ENCODE assay signal across 8 mouse cellular contexts in genomic region chr11:5707530-5708353, GRCm38 (mm10). TPM values are rescaled to one million over a fixed set of nuclear protein-coding genes. Genes with fewer than 3 reads are reported as not detected.
DNase-seq lines count a peak whose midpoint lies in the region; ATAC-seq and TF ChIP-seq lines count a peak whose summit lies in the region.

No protein-coding gene starts in this region.

- DNase-seq in CD4-positive, CD25-positive, alpha-beta regulatory T cell, adult 2 months (ENCODE audit: low read depth, low spot score): peak; percentile 97
- peak; percentile 81 for DNase-seq in brain, embryonic 18.5 days (ENCODE audit: low read depth, low spot score)
- DNase-seq in kidney, postnatal 0 days (ENCODE audit: low spot score): peak; percentile 94
- peak; percentile 69 for DNase-seq in liver, adult 2 months (ENCODE audit: extremely low read depth, low read depth, low spot score)
- DNase-seq in spleen, postnatal 36 days (ENCODE audit: low spot score in 2 of 2): peak; percentile 89 to 91

- TF ChIP-seq POLR2A in liver, adult 2 months (IDR thresholded peaks at IDR 0.05; ENCODE audit: extremely low read depth, insufficient read depth, low read length): peak; percentile 90

- peak overlapping the region; percentile 61; the same call in 1 of the 2 replicates for H3K27ac ChIP-seq in heart, embryonic 12.5 days (ENCODE audit: poor library complexity, severe bottlenecking)
- peak overlapping the region; percentile 87 for H3K27ac ChIP-seq in kidney, postnatal 0 days
- H3K27ac ChIP-seq in liver, adult 2 months (replicated peaks; ENCODE audit: insufficient read depth, low read depth, low read length): peak overlapping the region; percentile 54

- H3K9ac ChIP-seq in heart, embryonic 12.5 days: peak overlapping the region; percentile 95
- peak overlapping the region; percentile 94 for H3K9ac ChIP-seq in kidney, postnatal 0 days (ENCODE audit: low read depth, low read length)
- peak overlapping the region; percentile 81 for H3K9ac ChIP-seq in liver, adult 2 months (ENCODE audit: low read depth, low read length)

- H3K36me3 ChIP-seq in erythroblast, embryonic 14.5 days (ENCODE audit: control insufficient read depth): peaks cover 25% of the 10 kb centered on the region
- H3K36me3 ChIP-seq in heart, embryonic 12.5 days: peaks cover 23% of the 10 kb centered on the region
- 0 out of 2 replicates have a peak, but pooled peaks cover 2% of the 10 kb centered on the region for H3K36me3 ChIP-seq in kidney, postnatal 0 days (ENCODE audit: insufficient read depth, low read length)
- H3K36me3 ChIP-seq in liver, adult 2 months (ENCODE audit: control insufficient read depth, insufficient read depth, low read length): no peaks in the 10 kb centered on the region; the same call in 1 of the 2 replicates

- TF ChIP-seq CTCF in kidney, postnatal 0 days (IDR thresholded peaks at IDR 0.05; ENCODE audit: low read depth): no peak; the same call in 1 of the 2 replicates
- TF ChIP-seq CTCF in liver, adult 2 months (IDR thresholded peaks at IDR 0.05; ENCODE audit: low read depth, low read length): no peak

- H3K4me3 ChIP-seq in erythroblast, embryonic 14.5 days (replicated peaks): peak overlapping the region; percentile 98
- peak overlapping the region; percentile 91 for H3K4me3 ChIP-seq in heart, embryonic 12.5 days
- peak overlapping the region; percentile 97 for H3K4me3 ChIP-seq in kidney, postnatal 0 days (replicated peaks; ENCODE audit: low read depth, low read length)
- H3K4me3 ChIP-seq in liver, adult 2 months (ENCODE audit: insufficient read depth, low read depth, low read length): peak overlapping the region; percentile 76

- H3K9me3 ChIP-seq in erythroblast, embryonic 14.5 days (ENCODE audit: control insufficient read depth, low read length): no peaks in the 10 kb centered on the region
- no peaks in the 10 kb centered on the region for H3K9me3 ChIP-seq in heart, embryonic 12.5 days (replicated peaks)
- no peaks in the 10 kb centered on the region for H3K9me3 ChIP-seq in kidney, postnatal 0 days (replicated peaks; ENCODE audit: low read length)

- H3K4me2 ChIP-seq in heart, embryonic 12.5 days: peak overlapping the region; percentile 92
- peak overlapping the region; percentile 89 for H3K4me2 ChIP-seq in kidney, postnatal 0 days (ENCODE audit: low read length)

- WGBS in heart, embryonic 12.5 days: 18% methylated on average over 49 of the region's 50 CpGs
- WGBS in kidney, postnatal 0 days: 22% methylated on average over 43 of the region's 50 CpGs
- 17% methylated on average over 50 of the region's 50 CpGs for WGBS in liver, adult 2 months

- peaks cover 9% of the 10 kb centered on the region; the same call in 1 of the 2 replicates for H3K79me2 ChIP-seq in liver, adult 2 months (ENCODE audit: control insufficient read depth, insufficient read depth, low read length)

- ATAC-seq in heart, embryonic 12.5 days (ENCODE audit: insufficient number of reproducible peaks, low FRiP score): peak; percentile 97
- ATAC-seq in kidney, postnatal 0 days (replicated peaks; ENCODE audit: low FRiP score, low read depth): peak; percentile 94
- ATAC-seq in monocyte, adult 5-6 weeks (replicated peaks; ENCODE audit: insufficient number of reproducible peaks, low FRiP score, low TSS enrichment, poor library complexity, severe bottlenecking): peak; percentile 92

- H3K27me3 ChIP-seq in erythroblast, embryonic 14.5 days (ENCODE audit: control insufficient read depth): no peaks in the 10 kb centered on the region
- H3K27me3 ChIP-seq in heart, embryonic 12.5 days (replicated peaks): no peaks in the 10 kb centered on the region
- H3K27me3 ChIP-seq in kidney, postnatal 0 days (ENCODE audit: insufficient read depth, low read length): no peaks in the 10 kb centered on the region
- no peaks in the 10 kb centered on the region for H3K27me3 ChIP-seq in liver, adult 2 months (ENCODE audit: control insufficient read depth, insufficient read depth, low read length)

- peaks cover 23% of the 10 kb centered on the region for H3K4me1 ChIP-seq in erythroblast, embryonic 14.5 days (ENCODE audit: control insufficient read depth)
- peaks cover 25% of the 10 kb centered on the region for H3K4me1 ChIP-seq in heart, embryonic 12.5 days (replicated peaks)
- 0 out of 2 replicates have a peak, but pooled peaks cover 4% of the 10 kb centered on the region for H3K4me1 ChIP-seq in kidney, postnatal 0 days (replicated peaks; ENCODE audit: insufficient read depth, low read length)
- peaks cover 5% of the 10 kb centered on the region for H3K4me1 ChIP-seq in liver, adult 2 months (ENCODE audit: control insufficient read depth, insufficient read depth, low read length)

RNA-seq across cellular contexts. Expression of gene Mrps24, which starts 7.7 kb away (rescaled TPM):
- 10.8 and 14.0 TPM in 2 replicates for polyA plus RNA-seq in erythroblast, embryonic 14.5 days (2012)
- 167 and 171 TPM in 2 replicates for polyA plus RNA-seq in heart, embryonic 12.5 days (2016; fragmentation: Nextera tagmentation; extraction: Ambion mirVana)
- polyA plus RNA-seq in kidney, postnatal 0 days (2015; fragmentation: Nextera tagmentation; extraction: Ambion mirVana): 256 and 279 TPM in 2 replicates
- 90.7 and 107 TPM in 2 replicates for total RNA-seq in liver, adult 2 months (2014; rRNA removed)
- polyA plus RNA-seq in liver, adult 2 months (2012; rRNA removed): 269 and 290 TPM in 2 replicates
- total RNA-seq in monocyte, adult 5-6 weeks (2017): 29.1 to 47.5 TPM (median 33.5 TPM) in 3 replicates

RNA-seq across cellular contexts. Expression of gene Urgcp, which starts 54.4 kb away (rescaled TPM):
- polyA plus RNA-seq in erythroblast, embryonic 14.5 days (2012): 0.40 and 0.51 TPM in 2 replicates
- polyA plus RNA-seq in heart, embryonic 12.5 days (2016; fragmentation: Nextera tagmentation; extraction: Ambion mirVana): 32.2 and 33.8 TPM in 2 replicates
- polyA plus RNA-seq in kidney, postnatal 0 days (2015; fragmentation: Nextera tagmentation; extraction: Ambion mirVana): 22.8 and 23.0 TPM in 2 replicates
- total RNA-seq in liver, adult 2 months (2014; rRNA removed): 9.5 and 12.3 TPM in 2 replicates
- 15.2 and 16.8 TPM in 2 replicates for polyA plus RNA-seq in liver, adult 2 months (2012; rRNA removed)
- total RNA-seq in monocyte, adult 5-6 weeks (2017): 7.2 to 13.7 TPM (median 10.5 TPM) in 3 replicates

Comparison
In these comparisons a context has a peak if more than half of its experiments do, and no peak if none do; other contexts are left out.
1. Peak in every context shown above with its lines: DNase-seq, ATAC-seq, H3K4me3 ChIP-seq and H3K27ac ChIP-seq.
2. RNA of gene Mrps24, which starts 7.7 kb away (polyA plus RNA-seq): 256 to 279 TPM in kidney, postnatal 0 days, 269 to 290 TPM in liver, adult 2 months and 167 to 171 TPM in heart, embryonic 12.5 days; 10.8 to 14.0 TPM in erythroblast, embryonic 14.5 days; every median in the first group is over 10 times any median in the second.
3. RNA of gene Urgcp, which starts 54.4 kb away (polyA plus RNA-seq): 32.2 to 33.8 TPM in heart, embryonic 12.5 days, 22.8 to 23.0 TPM in kidney, postnatal 0 days and 15.2 to 16.8 TPM in liver, adult 2 months; 0.40 to 0.51 TPM in erythroblast, embryonic 14.5 days; every median in the first group is over 10 times any median in the second.